Mouse (Mus musculus) erythroid progenitor cell, adult 5-6 weeks (primary cell): Measurements from ENCODE around the gene Lif. TPM values are rescaled to one million over a fixed set of nuclear protein-coding genes. Genes with fewer than 3 reads are reported as not detected.

ENCODE experiments used
- ATAC-seq: replicated peaks from 2 replicates; pipeline ENCODE4 v1.8.0; 2016; ENCODE audit warnings: moderate number of reproducible peaks, mild to moderate bottlenecking, moderate TSS enrichment, inconsistent platforms; ENCODE audit not compliant: poor library complexity, low FRiP score, severe bottlenecking
- total RNA-seq, 2 experiments: library from RNA; stranded (forward) in 1 of 2; stranded (reverse) in 1 of 2; fragments of 150-400 nt in 1 of 2; fragments of 186-747, 209-891 nt in 1 of 2; gene quantifications; 2 replicates each; pipeline versions ENCODE4 v1.2.3 to v1.2.4; 2015 to 2017; ENCODE audit warnings: low replicate concordance in 2 of 2

Gene Lif
- total RNA-seq, 2 experiments from 2014 or later, result not detected

DNA sequence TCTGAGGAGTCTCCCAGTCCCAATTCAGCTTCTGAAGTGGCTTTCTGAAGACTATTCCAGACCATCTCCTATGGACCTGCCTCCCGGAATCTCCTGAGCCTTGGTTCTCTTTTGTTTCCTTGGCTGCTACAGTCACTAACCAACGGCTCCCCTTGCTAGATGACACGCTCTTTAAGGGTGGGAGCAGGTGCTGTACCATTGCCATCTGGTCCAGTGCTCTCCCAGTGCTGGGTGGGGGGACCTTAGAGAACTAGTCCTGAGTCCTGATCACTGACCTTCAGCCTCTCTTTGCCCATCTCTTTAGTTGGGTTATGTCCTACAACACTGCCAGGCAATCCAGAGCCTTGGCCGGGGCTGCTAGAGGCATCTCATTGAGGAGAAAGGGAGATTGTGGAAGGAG, 36.1 kb downstream of the Lif start:
- no peak for ATAC-seq

DNA sequence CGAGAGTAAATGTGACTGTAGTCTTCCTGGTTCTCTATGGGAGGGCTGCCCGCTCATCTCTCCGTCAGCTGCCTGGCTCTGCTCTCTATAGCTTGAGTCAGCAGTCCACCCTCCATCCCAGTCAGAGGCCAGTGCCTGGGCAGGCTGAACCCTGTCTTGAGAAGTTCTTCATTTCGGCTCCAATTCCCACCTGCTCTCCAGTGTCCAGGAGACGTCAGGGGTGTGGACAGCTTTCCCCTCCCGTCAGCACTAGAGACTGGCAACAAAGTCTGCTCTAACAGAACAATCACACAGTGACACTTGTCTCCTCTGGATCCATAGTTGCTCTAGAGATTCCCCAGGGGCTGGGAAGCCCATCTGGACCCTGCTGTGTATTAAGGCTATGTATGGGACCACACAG, 36.7 kb downstream of the Lif start:
- ATAC-seq, result no peak

DNA sequence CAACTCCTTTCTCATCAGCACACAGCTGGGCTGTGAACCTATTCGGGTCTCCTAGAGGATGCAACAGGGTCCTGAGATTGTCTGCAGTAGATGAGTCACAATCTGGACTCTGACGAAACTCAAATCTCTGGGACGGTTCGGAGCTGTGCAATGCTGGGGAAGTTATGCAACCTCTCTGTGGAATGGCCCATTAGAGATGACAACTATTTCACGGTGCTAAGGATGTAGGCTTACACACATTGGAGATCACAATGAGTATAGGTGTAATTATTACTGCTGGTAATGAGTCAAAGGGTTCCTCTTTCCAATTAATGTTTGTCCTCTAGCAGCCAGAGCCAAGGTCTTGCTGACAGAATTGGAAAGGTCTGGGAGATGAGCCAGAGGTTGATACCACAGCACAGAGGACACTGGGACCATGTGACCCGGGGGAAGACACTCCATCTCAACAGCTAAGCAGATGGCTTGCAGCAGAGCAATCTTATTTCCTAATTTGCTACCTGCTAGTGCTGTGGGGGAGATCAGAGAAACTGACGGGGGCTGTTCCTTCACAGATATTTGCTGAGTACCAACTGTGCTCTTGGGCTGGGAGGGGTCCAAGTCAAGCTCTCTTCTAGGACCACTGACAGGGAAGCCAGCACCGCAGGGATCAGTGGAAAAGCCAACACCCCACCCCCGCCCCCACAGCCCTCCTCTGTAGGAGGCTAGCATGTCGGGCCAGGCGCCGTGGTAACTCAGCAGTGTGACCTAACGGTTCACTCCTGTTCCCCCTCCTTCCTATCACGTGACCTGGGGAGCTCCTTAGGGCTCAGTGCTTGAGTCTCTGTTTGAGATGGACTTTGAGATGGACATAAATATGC, 37.4 kb downstream of the Lif start:
- ATAC-seq, result no peak

DNA sequence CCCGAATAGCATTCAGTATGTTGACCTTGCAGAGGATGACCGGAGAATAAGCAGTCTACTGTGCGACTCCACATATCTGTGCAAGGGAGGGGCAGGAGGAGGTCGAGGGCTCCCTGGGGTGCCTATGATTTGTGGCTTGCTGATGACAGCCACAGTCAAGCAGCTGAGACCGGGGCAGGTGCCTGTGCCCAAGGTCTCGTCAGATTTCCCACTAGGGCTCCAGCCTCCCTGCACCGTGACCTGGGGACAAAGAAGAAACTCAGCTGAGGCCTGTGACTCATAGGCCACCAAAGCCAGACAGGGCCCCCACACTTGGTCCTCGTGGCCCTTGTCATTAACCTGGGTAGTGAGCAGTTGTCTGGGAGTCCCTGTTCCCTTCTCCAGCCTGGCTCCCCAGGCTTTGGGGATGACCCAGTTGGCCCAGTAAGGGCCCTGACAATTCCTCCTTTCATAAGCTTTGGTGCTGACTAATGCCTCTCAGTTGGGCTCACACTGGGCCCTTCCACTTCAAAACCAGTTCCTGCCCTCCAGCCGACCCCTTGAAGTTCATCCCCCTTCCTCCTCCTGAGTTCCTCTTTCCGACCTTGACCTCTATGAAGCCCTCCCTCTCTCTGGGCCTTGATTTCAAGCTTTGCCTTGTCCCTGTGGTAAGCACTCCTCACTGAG, 39.4 kb downstream of the Lif start:
- no peak for ATAC-seq

DNA sequence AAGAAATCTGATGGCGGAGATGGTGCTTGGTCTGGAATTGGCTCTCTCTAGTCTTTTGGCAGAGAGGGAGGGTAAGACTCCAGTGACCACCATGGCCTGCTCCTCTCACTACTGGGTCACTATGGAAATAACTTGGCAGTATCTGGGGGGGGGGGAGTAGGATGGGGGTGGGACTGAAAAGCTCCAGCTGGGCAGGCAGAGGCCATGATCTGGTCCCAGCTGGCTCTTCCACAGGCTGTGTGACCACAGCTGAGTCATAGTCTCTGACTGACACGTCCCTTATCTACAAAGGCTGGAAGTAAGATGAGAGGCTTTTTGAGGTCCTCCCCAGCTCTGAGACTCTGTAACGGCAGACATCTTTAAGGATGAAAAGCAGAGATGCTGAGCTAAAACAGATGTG, 40.4 kb downstream of the Lif start:
- no peak for ATAC-seq

DNA sequence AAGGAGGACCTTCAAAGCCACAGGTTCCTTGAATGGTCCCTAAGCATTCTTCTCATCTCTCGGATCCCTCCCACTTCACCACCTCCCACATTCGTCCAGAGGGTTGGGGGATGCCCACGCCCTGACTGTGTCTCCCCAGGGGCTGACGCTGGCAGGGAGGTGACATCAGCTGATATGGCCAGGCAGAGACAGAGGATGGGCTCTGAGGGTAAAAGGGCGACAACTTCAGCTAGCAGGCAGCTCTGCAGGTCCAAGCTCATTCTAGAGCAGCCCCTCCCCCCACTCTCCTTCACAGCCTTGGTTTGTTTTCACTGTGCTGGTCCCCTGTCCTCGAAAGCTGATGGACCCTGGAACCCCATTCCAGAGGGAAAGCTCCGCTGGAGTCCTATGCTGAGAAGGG, 41.3 kb downstream of the Lif start:
- no peak for ATAC-seq

DNA sequence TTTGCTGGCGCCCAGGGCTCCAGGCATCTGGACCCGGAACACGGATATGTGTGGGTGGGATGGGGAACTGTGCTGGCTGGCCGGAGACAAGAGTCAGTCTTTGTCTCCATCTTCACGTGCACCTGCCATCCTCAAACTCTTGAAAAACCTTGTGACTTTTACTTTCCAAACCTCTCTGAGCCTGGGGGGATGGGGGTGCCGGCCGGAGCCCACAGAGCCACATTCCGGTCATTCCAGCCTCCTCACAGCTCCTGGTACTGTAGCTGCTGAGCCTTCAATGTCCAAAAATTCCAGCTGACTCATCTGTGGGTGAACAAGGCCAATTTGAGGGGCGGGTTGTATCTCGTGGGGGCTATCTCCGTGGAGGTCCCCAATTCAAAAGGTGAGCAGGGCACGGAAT, 41.8 kb downstream of the Lif start:
- no peak for ATAC-seq

DNA sequence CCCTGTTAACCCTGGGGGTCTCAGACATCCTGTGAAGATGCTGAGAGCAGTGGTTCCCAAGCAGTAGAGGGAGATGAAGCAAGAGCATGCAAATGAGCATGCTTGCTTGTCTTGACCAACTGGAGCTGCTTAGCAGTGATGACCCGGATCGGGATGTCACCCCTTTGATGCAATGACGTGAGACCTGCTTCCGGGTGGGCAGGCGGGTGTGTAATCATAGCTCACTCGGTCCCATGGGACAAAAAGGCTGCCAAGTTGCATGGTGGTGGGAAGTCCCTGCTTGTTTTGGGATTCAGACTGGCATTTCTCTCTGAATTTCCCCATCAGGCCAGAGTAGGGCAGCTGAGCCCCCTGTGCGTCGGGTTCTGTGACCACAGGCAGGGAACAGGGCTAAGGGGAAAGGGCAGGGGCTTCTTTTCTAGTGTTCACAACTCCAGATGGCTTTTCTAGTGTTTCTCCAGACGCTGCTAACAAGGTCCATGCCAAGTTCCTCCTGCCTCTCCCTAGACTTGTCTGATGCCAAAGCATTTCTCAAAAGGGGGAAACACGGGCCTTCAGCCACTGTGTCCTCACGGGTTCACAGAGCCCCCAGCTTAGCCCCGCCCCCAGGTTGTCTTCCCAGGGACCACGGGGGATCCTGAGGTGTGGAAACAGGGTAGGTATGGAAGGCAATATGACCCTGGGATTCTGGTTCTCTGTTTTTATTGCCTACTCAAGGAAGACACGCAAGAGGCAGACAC, 42.5 kb downstream of the Lif start:
- ATAC-seq, result no peak

DNA sequence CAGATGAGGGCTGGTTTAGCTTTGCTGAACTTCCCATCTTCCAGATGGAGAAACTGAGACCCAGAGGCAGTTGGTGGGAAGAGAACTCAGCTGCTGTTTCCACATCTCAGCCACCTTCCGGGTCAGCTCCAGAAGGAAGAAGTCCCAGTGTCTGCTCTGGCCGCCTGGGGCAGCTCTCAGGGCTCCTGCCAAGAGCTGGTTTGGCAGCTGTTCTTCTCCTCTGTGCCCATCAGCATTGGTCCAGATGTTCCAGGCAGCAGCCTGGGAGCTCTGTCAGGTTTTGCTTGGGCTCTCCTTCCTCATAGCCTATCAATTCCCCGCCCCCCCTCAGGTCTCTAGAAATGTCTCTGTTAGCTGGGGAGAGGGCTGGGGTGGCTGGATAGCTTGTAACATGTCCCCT, 43.3 kb downstream of the Lif start:
- no peak for ATAC-seq

DNA sequence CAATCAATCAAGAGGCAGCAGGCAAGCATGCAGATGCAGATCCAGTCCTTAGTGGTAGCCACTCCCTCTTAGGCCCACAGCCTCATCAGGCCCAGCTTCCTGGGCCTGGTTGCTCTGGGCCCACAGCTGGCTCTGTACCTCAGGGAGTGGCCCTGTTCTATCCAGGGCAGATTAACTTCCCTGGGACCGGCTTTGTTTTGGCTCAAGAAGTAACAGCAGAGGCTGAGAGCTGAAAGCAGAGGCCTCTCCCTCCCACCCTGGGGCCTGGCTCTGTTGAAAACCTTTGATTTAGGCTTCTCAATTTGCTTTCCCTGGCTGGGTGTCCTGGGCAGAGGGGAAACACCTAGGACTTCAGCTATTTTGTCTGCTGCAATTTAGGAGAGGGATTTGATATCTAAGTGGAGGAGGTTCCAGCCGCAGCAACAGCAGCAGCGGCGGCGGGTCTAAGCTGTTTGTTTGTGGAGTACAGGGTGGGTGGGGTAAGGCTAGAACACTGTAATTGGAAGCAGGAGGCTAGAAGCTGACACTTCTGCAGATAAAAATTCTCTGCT, 45.1 kb downstream of the Lif start:
- no peak for ATAC-seq

DNA sequence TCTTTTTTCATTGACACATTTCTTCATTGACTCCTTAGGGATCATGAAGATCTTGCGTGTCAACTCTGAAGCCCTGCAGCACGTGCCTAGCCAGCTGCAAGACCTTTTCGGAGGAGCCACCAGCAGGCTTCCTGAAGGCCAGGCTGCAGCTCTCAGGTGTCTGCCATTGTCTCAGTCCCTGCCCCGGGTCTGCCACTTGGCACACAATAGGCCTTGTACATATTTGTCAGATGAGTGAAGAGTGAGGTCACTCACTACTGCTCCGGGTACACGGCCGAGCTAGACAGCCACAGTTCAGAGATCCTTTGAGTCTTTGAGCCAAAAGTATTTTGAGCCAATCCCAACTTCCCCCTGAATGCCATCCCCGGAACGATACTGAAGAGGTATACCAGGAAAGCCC, 45.7 kb downstream of the Lif start:
- no peak for ATAC-seq

DNA sequence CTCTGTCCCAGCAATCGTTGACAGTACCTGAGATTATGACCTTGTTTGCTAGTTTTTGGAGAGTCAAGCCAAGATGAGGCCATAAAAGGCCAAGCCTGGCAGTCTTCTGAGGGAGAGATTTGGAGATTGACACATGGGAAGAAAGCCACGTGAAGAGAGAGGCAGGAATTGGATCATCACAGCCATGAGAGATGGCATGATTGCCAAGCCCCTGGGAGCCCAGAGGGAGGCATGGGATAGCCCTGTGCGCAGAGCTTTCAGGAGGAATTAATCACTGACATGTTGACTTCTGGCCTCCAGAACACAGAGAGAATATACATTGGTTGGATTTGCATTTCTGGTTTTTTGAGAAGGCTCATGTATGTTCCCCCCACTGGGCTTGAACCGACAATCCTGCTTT, 46.8 kb downstream of the Lif start:
- ATAC-seq, result no peak

DNA sequence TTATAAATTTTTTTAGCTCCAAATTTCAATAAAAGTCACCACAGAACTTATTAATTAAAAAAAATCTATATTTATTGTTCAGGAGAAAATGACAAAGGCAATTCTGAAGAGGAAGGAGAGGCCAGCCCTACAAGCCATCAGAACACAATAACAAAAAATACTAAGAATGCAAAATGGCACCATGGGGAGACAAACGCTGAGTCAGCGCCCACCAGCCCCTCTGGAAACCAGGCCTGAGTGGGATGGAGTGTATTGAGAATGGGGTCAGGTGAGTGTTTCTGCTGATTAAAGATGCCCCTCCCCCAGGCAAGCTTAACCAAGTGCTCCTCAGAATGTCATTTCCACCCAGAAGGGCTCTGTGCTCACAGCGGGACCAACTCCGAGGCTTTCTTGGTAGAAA, 47.7 kb downstream of the Lif start:
- no peak for ATAC-seq

DNA sequence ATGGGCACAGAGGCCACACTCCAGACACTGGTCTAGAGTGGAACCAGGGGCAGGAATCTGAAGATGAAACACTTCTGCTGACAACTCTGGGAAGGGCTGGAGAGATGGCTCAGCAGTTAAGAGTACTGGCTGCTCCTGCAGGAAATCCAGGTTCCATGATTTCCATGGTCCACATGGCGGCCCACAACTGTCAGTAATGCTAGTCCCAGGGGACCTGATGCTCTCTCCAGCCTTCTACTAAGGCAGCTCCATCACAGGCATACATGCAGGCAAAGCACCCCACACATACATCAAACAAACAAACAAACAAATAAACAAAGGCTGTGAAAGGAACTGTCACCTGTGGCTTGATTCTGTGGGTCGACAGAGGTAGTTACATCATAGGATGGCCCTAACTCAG, 48.7 kb downstream of the Lif start:
- no peak for ATAC-seq

DNA sequence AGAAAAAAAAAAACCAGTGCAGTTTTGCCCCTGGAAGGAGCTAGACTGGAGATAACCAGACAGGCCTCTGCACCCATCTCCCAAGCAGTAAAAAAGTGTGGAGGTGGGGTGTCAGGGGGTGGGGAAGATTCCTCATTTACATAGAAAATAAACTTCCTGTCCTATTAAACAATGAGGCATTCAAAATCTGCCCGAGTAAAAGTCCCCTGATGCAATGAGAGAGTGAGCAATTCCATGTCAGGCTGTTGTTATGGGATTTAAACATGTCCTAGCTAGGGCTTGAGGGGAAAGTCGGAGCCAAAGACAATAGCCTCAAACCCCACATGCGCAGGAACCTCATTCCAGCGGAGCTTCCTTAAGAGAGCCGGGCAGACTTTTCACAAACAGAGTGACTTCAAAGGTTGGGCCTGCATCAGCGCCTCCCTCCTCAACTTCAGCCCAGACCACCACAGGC, 50.7 kb downstream of the Lif start:
- ATAC-seq, result no peak

DNA sequence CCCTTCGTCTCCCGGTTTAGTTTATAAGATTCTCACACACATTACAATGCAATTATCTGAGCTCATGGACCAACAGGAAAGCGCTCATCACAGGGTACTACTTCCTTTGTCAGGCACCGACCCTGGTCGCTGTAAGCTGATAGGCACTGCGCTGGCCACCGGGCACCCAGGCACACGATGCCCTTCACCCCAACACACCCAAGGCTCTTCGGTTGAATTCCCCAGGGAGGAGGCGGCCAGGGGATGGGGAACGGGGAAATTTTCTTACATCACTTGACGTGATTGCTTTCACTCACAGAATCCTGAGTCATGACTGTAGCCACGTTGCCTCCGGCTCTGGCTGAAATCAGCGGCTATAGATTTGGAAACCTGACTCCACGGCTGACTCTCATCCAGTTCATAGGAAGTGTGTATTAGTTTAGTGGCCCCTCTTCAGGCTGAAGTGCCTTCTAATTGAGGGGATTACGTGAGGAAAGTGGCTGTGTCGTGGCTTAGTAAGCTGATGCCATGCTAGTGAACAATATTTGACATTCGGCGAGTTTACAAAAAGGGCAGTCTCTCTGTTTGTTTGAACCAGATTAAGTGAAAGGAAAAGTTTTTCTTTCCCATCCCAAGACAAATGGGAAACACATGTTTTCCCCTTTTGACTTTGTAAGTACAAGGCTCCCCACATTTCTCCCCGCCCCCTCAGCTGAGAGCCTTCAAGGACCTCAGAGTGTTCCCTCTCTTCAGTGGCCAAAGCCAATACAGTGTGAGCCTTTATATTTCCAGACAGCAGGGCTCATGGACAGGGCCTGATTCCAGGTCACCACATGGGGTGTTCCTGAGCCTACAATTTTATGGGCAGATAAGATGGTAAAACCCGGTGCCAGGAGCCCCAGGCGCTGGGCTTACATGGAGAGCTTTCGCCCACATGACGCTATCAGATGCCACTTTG, 51.4 kb downstream of the Lif start:
- no peak for ATAC-seq

DNA sequence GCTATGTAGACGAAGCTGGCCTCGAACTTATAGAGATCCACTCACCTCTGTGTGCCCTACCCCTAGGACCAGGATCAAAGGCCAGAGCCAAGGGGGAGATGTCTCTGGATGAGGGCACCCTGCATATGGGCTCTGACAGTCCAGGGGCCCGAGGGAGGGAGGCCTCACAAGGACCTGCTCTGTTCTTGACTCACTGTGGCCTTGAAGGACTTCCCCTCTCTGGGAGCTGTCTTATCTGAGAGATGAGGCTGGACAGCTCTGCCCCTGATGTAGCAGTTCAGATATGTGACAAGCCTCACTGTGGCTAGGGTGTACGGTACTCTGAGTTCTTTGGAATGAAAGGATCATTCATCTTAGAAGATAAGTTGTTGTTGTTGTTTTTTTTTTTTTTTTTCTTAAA, 52.3 kb downstream of the Lif start:
- no peak for ATAC-seq

DNA sequence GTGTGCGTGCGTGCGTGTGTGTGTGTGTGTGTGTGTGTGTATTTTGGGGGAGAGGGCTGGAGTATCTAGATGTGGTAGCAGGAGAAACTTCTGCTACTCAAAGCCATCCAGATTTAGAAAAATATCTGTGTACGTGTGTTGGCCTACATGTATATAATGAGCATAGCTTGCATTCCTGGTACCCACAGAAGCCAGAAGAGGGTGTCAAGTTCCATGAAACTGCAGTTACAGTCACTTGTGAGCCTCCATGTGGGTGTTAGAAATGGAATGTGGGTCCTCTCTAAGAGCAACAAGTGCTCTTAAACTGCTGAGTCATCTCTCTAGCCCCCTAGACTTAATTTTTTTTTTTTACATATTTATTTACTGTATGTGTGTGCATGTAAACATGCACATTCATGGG, 53.0 kb downstream of the Lif start:
- ATAC-seq, result no peak

DNA sequence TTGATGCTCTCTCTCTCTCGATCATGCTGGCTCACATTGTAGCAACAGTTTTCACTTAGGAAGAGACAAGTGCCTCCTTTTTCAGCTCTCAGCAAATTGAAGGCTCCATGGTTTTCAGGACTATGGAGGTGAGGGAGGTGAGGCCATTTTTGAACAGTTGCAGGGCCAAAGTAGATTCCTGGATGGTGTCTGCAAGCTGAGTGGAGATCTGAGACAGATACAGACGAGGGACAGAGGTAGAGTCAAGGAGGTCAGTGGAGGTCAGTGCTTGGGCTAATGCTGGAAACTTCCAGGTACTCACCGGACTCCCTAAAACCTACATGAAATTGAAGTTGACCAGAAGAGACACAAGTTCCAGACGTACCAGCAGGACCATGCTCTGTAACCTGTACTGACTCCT, 54.8 kb downstream of the Lif start:
- ATAC-seq, result no peak

DNA sequence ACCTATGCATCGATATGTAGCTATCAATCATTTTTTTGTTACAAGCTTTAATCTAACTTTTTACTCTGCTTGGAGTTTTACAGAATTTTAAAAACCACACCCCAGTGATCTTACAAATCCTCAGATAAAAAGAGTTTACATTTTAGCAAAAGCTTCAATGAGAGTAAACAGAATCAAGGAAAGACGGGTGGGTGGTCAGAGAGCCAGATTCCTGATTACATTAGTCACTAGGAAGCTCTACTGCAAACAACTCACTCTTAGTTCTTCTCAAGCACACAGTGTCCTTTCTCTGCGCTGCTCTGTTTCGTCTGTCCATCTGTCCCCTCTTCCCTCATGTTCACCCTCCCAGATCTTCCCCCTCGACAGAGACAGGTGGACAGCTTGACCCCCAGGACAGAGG, 59.9 kb downstream of the Lif start:
- no peak for ATAC-seq
